Mouse (Mus musculus) lung, embryonic 14.5 days (tissue): Measurements from ENCODE around the gene Nop10. TPM values are rescaled to one million over a fixed set of nuclear protein-coding genes. Genes with fewer than 3 reads are reported as not detected.

Experiments
- ATAC-seq: fragments of 200-750 bp; cut with Nextera tagmentation; 2 replicates; pipeline ENCODE4 v1.8.0; 2017; ENCODE audit warnings: mild to moderate bottlenecking, moderate TSS enrichment, moderate library complexity; ENCODE audit not compliant: insufficient read depth
- DNase-seq: peaks from one replicate; pipeline ENCODE4 v3.0.0-alpha.2; 2015
- H3K27ac ChIP-seq: fragments of 300-500 bp; sonication (generic); 2 replicates; pipeline ENCODE4 v1.5.1; 2014; ENCODE audit warnings: low read depth, mild to moderate bottlenecking, moderate library complexity
- H3K27me3 ChIP-seq: fragments of 300-500 bp; sonication (generic); 2 replicates; pipeline ENCODE4 v1.6.1; 2014; ENCODE audit warnings: low read length, control low read depth; ENCODE audit not compliant: insufficient read depth
- H3K36me3 ChIP-seq: fragments of 300-500 bp; sonication (generic); 2 replicates; pipeline ENCODE4 v1.6.1; 2014; ENCODE audit warnings: control low read depth; ENCODE audit not compliant: insufficient read depth
- H3K4me1 ChIP-seq: fragments of 300-500 bp; sonication (generic); 2 replicates; pipeline ENCODE4 v1.6.1; 2014; ENCODE audit warnings: antibody characterized with exemption, control low read depth; ENCODE audit not compliant: insufficient read depth
- H3K4me2 ChIP-seq: fragments of 300-500 bp; sonication (generic); 2 replicates; pipeline ENCODE4 v1.6.1; 2014; ENCODE audit warnings: mild to moderate bottlenecking
- H3K4me3 ChIP-seq: fragments of 300-500 bp; sonication (generic); 2 replicates; pipeline ENCODE4 v1.5.1; 2014; ENCODE audit warnings: low read depth, low read length
- H3K9ac ChIP-seq: fragments of 300-500 bp; sonication (generic); 2 replicates; pipeline ENCODE4 v1.6.1; 2014
- H3K9me3 ChIP-seq: fragments of 300-500 bp; sonication (generic); 2 replicates; pipeline ENCODE4 v1.6.1; 2016; ENCODE audit warnings: low read depth, low read length, control low read depth
- CTCF ChIP-seq: IDR thresholded peaks from 2 replicates; pipeline ENCODE4 v1.5.1; 2016; ENCODE audit warnings: antibody characterized with exemption, low read depth
- WGBS: fragments of 180-500 bp; shearing (Covaris S2); extraction: QIAGEN DNeasy Blood & Tissue Kit; methylation state at CpG from one replicate; pipeline ENCODE4 v1.1.7; 2014; 5-methylcytosine and 5-hydroxymethylcytosine counted together
- polyA plus RNA-seq: library from polyadenylated mRNA; unstranded; fragments of >200 nt; fragmentation: Nextera tagmentation; extraction: Ambion mirVana; gene quantifications from 2 replicates; pipeline ENCODE4 v1.2.1, GENCODE M21; 2014

Nop10 gene
- polyA plus RNA-seq, 1 experiment from 2014 or later, result 196 TPM

- Histone ChIP-seq H3K9me3 (no peaks in the 10 kb centered on the region), H3K4me2 (peak within 1 kb of the TSS; percentile 95), H3K27ac (peak within 1 kb of the TSS; percentile 87), H3K4me3 (peak within 1 kb of the TSS; percentile 74), H3K9ac (peak within 1 kb of the TSS; percentile 71), H3K4me1 (peaks cover 10% of the 10 kb centered on the region; the same call in 1 of the 2 replicates), H3K36me3 (no peaks in the 10 kb centered on the region), H3K27me3 (no peaks in the 10 kb centered on the region)
- DNase-seq (peak; percentile 94), ATAC-seq (peak; percentile 95)
- no peak for TF ChIP-seq CTCF
- 1% methylated on average over 65 of the region's 85 CpGs for WGBS
These were observed 3.9 kb downstream of the Nop10 start, which contains the start of gene Slc12a6 for GRCm38 (mm10) chr2:112265448-112266241. Gene Slc12a6 (plus strand): TSS chr2:112265825.

DNA sequence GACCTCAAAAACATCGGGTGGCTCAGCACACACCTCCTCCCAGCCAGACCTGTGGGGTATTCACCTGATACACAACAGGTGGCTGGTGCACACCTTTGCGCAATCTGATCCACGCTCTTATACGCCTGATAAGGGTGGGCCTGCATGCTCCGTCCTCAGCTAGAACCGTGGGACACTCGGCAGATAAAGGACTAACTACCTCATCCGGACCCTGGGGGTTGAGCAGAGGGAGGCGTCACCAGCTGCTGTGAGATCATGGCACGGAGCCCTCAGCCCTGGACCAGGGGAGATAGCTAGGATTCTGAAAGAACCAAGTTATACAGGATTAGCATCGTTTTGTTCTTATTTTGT is 4.5 kb downstream of the Nop10 start, which contains the start of gene Gm21985:
Gene Gm21985, plus strand, starts transcription at position 73 of the 351 bp plus-strand sequence.
- H3K4me2 ChIP-seq, result peak within 1 kb of the TSS; percentile 95
- DNase-seq (peak; percentile 66), ATAC-seq (peak; percentile 31)
- H3K36me3 ChIP-seq, result no peaks in the 10 kb centered on the region
- peak within 1 kb of the TSS; percentile 74 for H3K4me3 ChIP-seq
- H3K27ac ChIP-seq, result peak within 1 kb of the TSS; percentile 87
- H3K9ac ChIP-seq, result peak within 1 kb of the TSS; percentile 71
- no peak for TF ChIP-seq CTCF
- no peaks in the 10 kb centered on the region for H3K27me3 ChIP-seq
- H3K4me1 ChIP-seq, result peaks cover 10% of the 10 kb centered on the region; the same call in 1 of the 2 replicates
- no peaks in the 10 kb centered on the region for H3K9me3 ChIP-seq
- WGBS, result 3% methylated on average over 11 of the region's 11 CpGs

DNA sequence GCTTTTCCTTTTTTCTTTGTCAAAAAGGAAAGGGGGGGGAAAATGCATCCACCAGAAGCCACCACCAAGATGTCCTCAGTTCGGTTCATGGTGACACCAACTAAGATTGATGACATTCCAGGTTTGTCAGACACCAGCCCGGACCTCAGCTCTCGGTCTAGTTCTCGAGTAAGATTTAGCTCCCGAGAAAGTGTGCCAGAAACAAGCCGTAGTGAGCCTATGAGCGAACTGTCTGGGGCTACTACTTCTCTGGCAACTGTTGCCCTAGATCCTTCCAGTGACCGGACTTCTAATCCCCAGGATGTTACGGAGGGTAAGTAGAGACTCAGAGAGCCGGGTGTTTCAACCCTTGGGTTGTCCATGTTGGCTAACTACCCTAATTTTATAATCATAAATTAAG is 5.1 kb downstream of the Nop10 start:
- DNase-seq (peak; percentile 23), ATAC-seq (no peak)
- Histone ChIP-seq H3K27ac (no peak overlapping the region), H3K9ac (peak overlapping the region; percentile 71), H3K27me3 (no peaks in the 10 kb centered on the region), H3K4me2 (peak overlapping the region; percentile 95), H3K4me3 (peak overlapping the region; percentile 74), H3K4me1 (peaks cover 10% of the 10 kb centered on the region; the same call in 1 of the 2 replicates), H3K9me3 (no peaks in the 10 kb centered on the region), H3K36me3 (no peaks in the 10 kb centered on the region)
- WGBS, result 23% methylated on average over 10 of the region's 10 CpGs
- TF ChIP-seq CTCF, result no peak

- peak overlapping the region; percentile 95 for H3K4me2 ChIP-seq
- no peaks in the 10 kb centered on the region for H3K27me3 ChIP-seq
- H3K4me1 ChIP-seq, result peaks cover 10% of the 10 kb centered on the region; the same call in 1 of the 2 replicates
- no peak overlapping the region; the same call in 1 of the 2 replicates for H3K9ac ChIP-seq
- 68% methylated on average over 8 of the region's 8 CpGs for WGBS
- peak overlapping the region; percentile 74 for H3K4me3 ChIP-seq
- no peaks in the 10 kb centered on the region for H3K9me3 ChIP-seq
- no peak for TF ChIP-seq CTCF
- no peak overlapping the region for H3K27ac ChIP-seq
- DNase-seq (no peak), ATAC-seq (no peak)
- H3K36me3 ChIP-seq, result no peaks in the 10 kb centered on the region
These were observed 6.0 kb downstream of the Nop10 start for GRCm38 (mm10) chr2:112267547-112268269.

GRCm38 (mm10) chr2:112270011-112270410 is 8.3 kb downstream of the Nop10 start:
- H3K36me3 ChIP-seq, result no peaks in the 10 kb centered on the region
- no peaks in the 10 kb centered on the region for H3K9me3 ChIP-seq
- no peak for TF ChIP-seq CTCF
- peaks cover 6% of the 10 kb centered on the region; the same call in 1 of the 2 replicates for H3K4me1 ChIP-seq
- DNase-seq, result no peak
- no peak for ATAC-seq
- H3K4me3 ChIP-seq, result no peak overlapping the region
- no peaks in the 10 kb centered on the region for H3K27me3 ChIP-seq
- no peak overlapping the region for H3K9ac ChIP-seq
- WGBS, result 84% methylated on average over 2 of the region's 2 CpGs
- H3K27ac ChIP-seq, result no peak overlapping the region
- no peak overlapping the region for H3K4me2 ChIP-seq

DNA sequence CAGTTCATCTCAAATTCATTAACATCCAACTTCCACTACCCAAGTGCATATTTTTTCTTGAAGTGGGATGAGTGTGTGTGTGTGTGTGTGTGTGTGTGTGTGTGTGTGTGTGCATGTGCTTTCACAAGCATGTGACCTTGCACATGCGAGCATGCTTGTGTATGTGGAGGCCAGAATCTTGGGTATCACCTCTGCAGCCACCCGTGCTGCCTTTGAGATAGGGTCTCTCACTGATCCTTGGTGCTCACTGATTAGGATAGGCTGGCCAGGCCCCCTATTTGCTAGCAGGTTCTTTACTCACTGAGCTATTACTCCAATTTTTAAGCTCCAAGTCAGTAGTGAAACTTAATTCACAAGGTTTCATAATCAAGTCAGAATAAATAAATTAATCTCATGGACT is 11.2 kb downstream of the Nop10 start:
- H3K27ac ChIP-seq, result no peak overlapping the region
- no peak for DNase-seq
- no peaks in the 10 kb centered on the region for H3K36me3 ChIP-seq
- 84% methylated on average over 2 of the region's 2 CpGs for WGBS
- H3K4me3 ChIP-seq, result no peak overlapping the region
- H3K4me2 ChIP-seq, result no peak overlapping the region
- ATAC-seq, result no peak
- no peak for TF ChIP-seq CTCF
- no peaks in the 10 kb centered on the region for H3K4me1 ChIP-seq
- H3K27me3 ChIP-seq, result no peaks in the 10 kb centered on the region
- H3K9ac ChIP-seq, result no peak overlapping the region
- no peaks in the 10 kb centered on the region for H3K9me3 ChIP-seq

DNA sequence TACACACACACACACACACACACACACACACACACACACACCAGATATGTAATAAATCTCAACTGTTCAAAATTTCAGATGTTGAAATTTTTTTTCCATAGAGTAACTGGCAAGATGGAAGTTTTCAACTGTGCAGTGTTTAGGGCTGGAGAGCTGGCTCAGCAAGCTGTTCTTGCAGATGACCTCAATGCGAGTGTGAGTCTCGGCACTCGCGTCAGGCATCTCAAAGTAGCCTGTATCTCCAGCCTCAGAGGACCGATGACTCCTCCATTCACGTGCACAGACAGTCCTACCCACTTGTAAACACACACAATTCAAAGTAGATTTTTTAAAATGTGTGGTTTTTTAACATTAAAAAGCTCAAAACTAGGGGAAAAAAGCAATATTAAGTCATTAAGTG is 11.7 kb downstream of the Nop10 start:
- no peak for TF ChIP-seq CTCF
- Histone ChIP-seq H3K4me2 (no peak overlapping the region), H3K4me1 (no peaks in the 10 kb centered on the region), H3K27ac (no peak overlapping the region), H3K36me3 (no peaks in the 10 kb centered on the region), H3K4me3 (no peak overlapping the region), H3K27me3 (no peaks in the 10 kb centered on the region), H3K9ac (no peak overlapping the region), H3K9me3 (no peaks in the 10 kb centered on the region)
- ATAC-seq (no peak), DNase-seq (no peak)
- WGBS, result 85% methylated on average over 6 of the region's 6 CpGs
